Mouse (Mus musculus) heart, embryonic 11.5 days (tissue): Measurements from ENCODE around the gene Ifna6. TPM values are rescaled to one million over a fixed set of nuclear protein-coding genes. Genes with fewer than 3 reads are reported as not detected.
"Not testable (repeated sequence)": the region's sequence is repeated elsewhere in the genome, so short reads cannot be mapped to it uniquely, and the experiment has no call there.

Experiments used
- ATAC-seq: fragments of 200-750 bp; cut with Nextera tagmentation; replicated peaks from 2 replicates; pipeline ENCODE4 v1.8.0; 2017; ENCODE audit warnings: moderate library complexity; ENCODE audit not compliant: insufficient number of reproducible peaks, low FRiP score, low TSS enrichment
- H3K27ac ChIP-seq: fragments of 300-500 bp; sonication (generic); 2 replicates; pipeline ENCODE4 v1.5.1; 2014; ENCODE audit warnings: mild to moderate bottlenecking, low read depth, low read length
- H3K27me3 ChIP-seq: fragments of 300-500 bp; sonication (generic); 2 replicates; pipeline ENCODE4 v1.6.1; 2014; ENCODE audit warnings: mild to moderate bottlenecking, low read length, mixed read lengths; ENCODE audit not compliant: control insufficient read depth, insufficient read depth
- H3K36me3 ChIP-seq: fragments of 300-500 bp; sonication (generic); 2 replicates; pipeline ENCODE4 v1.6.1; 2014; ENCODE audit warnings: mild to moderate bottlenecking, low read length, moderate library complexity, mixed read lengths; ENCODE audit not compliant: control insufficient read depth, insufficient read depth
- H3K4me1 ChIP-seq: fragments of 300-500 bp; sonication (generic); 2 replicates; pipeline ENCODE4 v1.6.1; 2014; ENCODE audit warnings: low read length; ENCODE audit not compliant: control insufficient read depth, insufficient read depth
- H3K4me2 ChIP-seq: fragments of 300-500 bp; sonication (generic); 2 replicates; pipeline ENCODE4 v1.6.1; 2014; ENCODE audit warnings: mild to moderate bottlenecking, moderate library complexity
- H3K4me3 ChIP-seq: fragments of 300-500 bp; sonication (generic); 2 replicates; pipeline ENCODE4 v1.5.1; 2014; ENCODE audit warnings: low read depth, low read length
- H3K9ac ChIP-seq: fragments of 300-500 bp; sonication (generic); 2 replicates; pipeline ENCODE4 v1.6.1; 2014; ENCODE audit warnings: mild to moderate bottlenecking, low read depth, low read length, moderate library complexity
- H3K9me3 ChIP-seq: fragments of 300-500 bp; sonication (generic); replicated peaks from 2 replicates; pipeline ENCODE4 v1.6.1; 2016; ENCODE audit warnings: low read length; ENCODE audit not compliant: control insufficient read depth
- WGBS: fragments of 180-500 bp; shearing (Covaris S2); extraction: QIAGEN DNeasy Blood & Tissue Kit; methylation state at CpG from one replicate; pipeline ENCODE4 v1.1.7; 2014; ENCODE audit not compliant: insufficient replicate concordance; 5-methylcytosine and 5-hydroxymethylcytosine counted together
- polyA plus RNA-seq: library from polyadenylated mRNA; unstranded; fragments of >200 nt; fragmentation: Nextera tagmentation; extraction: Ambion mirVana; gene quantifications from 2 replicates; pipeline ENCODE4 v1.2.1, GENCODE M21; 2014

Ifna6 gene
- not detected in 2 replicates for polyA plus RNA-seq

DNA sequence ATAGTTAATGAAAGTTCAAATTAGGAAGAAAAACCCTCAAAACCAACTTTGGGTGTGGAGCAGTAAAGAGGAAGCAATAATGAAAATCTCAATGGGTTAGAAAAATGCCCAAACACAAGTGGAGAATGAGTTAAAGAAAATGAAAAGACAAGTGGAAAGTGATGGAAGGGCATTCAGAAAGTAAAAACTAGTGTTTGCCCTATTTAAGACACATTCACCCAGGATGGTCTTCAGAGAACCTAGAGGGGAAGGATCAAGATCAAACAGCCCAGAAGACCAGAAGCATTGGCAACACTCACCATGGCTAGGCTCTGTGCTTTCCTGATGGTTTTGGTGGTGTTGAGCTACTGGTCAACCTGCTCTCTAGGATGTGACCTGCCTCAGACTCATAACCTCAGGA is at the start of gene Ifna6:
TSS of gene Ifna6 (plus strand) at position 301 of the 400 bp plus-strand sequence.
- H3K27ac ChIP-seq, H3K4me1 ChIP-seq, H3K27me3 ChIP-seq, H3K4me3 ChIP-seq, H3K36me3 ChIP-seq, H3K9me3 ChIP-seq, ATAC-seq, H3K4me2 ChIP-seq, H3K9ac ChIP-seq: not testable (repeated sequence)

DNA sequence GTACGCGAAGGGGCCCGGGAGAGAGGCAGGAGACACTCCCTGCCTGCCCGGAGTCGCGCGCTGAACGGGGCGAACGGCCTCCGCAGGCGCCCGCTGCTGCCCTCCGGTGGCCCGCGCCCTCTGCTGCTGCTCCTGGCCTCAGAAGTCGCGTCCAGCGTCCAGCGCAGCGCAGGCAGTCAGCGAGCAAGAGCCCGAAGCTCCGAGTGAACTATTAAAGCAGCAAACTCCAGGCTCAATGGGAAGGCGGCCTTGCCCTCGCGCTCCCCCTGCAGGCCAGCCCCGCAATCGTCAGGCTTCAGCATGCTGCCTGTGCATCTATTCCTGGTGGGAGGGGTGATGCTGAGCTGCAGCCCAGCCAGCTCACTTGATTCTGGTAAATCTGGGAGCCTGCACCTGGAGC is 47.7 kb upstream of the Ifna6 start, which contains the start of gene Gm13272:
TSS of gene Gm13272 (plus strand) at position 301 of the 400 bp plus-strand sequence.
- H3K9me3 ChIP-seq, H3K36me3 ChIP-seq, ATAC-seq, H3K4me1 ChIP-seq, H3K9ac ChIP-seq, H3K4me3 ChIP-seq, H3K27me3 ChIP-seq, H3K27ac ChIP-seq, H3K4me2 ChIP-seq: not testable (repeated sequence)
- no CpG with 5 or more reads among the region's 29 CpGs for WGBS

DNA sequence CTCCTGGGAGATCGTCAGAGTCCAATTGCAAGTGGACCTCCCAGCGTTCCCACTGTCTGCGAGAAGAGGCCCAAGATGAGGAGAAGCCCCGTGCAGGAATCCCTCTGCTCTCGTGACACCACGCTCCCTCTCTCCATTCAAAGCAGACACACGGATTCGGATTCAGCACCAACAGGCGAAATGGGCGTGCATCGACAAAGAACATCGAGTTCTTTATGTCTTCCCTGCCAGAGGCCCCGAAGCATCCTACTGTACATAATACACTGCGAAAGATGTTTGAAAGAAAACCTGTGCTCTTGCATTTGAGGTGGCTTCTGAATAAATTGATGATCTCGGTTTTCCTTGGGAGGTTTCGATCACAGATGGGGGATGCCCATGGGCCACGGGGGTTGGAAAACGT is 46.9 kb upstream of the Ifna6 start:
- H3K27me3 ChIP-seq, H3K4me3 ChIP-seq, H3K9me3 ChIP-seq, H3K36me3 ChIP-seq, ATAC-seq, H3K4me1 ChIP-seq, H3K27ac ChIP-seq, H3K4me2 ChIP-seq, H3K9ac ChIP-seq: not testable (repeated sequence)
- 33% methylated on average over 15 of the region's 18 CpGs for WGBS

DNA sequence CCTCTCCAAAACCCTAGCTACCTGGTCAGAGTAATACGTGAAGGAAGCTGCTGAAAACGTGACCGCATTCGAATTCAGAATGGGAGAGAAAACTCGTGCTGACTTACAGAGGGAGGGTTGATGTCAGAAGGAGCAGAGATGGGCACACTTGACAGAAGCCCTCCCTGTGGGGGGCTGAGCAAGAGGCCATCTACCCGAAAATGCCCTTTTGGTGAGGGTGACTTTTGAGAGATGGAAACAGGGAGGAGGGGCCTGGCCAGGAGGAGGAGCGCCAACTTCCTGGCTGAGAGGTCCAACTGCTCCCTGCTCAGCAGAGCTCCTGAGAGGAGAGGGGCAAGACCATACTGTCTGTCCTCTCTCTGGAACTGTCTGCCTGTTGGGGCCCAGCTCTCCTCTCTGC is 45.4 kb upstream of the Ifna6 start, which contains the start of gene Ifnz:
TSS of gene Ifnz (plus strand) at position 301 of the 400 bp plus-strand sequence.
- not testable (repeated sequence) for H3K4me3 ChIP-seq, H3K27ac ChIP-seq, H3K9ac ChIP-seq, ATAC-seq, H3K9me3 ChIP-seq, H3K36me3 ChIP-seq, H3K4me1 ChIP-seq, H3K27me3 ChIP-seq
- 10% methylated on average over 3 of the region's 7 CpGs for WGBS
- peak within 1 kb of the TSS; percentile 49 for H3K4me2 ChIP-seq

DNA sequence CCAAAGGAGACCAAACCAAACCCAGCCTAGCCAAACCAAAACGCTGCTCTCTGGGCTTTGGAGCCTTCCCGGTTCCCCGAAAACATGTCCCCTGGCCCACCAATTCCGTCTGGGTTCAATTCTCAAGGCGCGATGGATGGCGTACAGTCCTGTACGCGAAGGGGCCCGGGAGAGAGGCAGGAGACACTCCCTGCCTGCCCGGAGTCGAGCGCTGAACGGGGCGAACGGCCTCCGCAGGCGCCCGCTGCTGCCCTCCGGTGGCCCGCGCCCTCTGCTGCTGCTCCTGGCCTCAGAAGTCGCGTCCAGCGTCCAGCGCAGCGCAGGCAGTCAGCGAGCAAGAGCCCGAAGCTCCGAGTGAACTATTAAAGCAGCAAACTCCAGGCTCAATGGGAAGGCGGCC is 44.9 kb upstream of the Ifna6 start:
- not testable (repeated sequence) for H3K27ac ChIP-seq, H3K4me3 ChIP-seq, H3K36me3 ChIP-seq, H3K9ac ChIP-seq, ATAC-seq, H3K27me3 ChIP-seq, H3K4me1 ChIP-seq, H3K9me3 ChIP-seq
- peak overlapping the region; percentile 49 for H3K4me2 ChIP-seq
- WGBS, result 0% methylated on average over 3 of the region's 31 CpGs

DNA sequence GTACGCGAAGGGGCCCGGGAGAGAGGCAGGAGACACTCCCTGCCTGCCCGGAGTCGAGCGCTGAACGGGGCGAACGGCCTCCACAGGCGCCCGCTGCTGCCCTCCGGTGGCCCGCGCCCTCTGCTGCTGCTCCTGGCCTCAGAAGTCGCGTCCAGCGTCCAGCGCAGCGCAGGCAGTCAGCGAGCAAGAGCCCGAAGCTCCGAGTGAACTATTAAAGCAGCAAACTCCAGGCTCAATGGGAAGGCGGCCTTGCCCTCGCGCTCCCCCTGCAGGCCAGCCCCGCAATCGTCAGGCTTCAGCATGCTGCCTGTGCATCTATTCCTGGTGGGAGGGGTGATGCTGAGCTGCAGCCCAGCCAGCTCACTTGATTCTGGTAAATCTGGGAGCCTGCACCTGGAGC is 41.8 kb upstream of the Ifna6 start, which contains the start of gene Gm13276:
TSS of gene Gm13276 (plus strand) at position 301 of the 400 bp plus-strand sequence.
- not testable (repeated sequence) for H3K36me3 ChIP-seq, ATAC-seq, H3K27me3 ChIP-seq, H3K9me3 ChIP-seq, H3K9ac ChIP-seq, H3K4me3 ChIP-seq, H3K27ac ChIP-seq, H3K4me1 ChIP-seq, H3K4me2 ChIP-seq
- no CpG with 5 or more reads among the region's 27 CpGs for WGBS

DNA sequence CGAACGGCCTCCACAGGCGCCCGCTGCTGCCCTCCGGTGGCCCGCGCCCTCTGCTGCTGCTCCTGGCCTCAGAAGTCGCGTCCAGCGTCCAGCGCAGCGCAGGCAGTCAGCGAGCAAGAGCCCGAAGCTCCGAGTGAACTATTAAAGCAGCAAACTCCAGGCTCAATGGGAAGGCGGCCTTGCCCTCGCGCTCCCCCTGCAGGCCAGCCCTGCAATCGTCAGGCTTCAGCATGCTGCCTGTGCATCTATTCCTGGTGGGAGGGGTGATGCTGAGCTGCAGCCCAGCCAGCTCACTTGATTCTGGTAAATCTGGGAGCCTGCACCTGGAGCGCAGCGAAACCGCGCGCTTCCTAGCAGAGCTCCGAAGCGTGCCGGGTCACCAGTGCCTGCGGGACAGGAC is 38.8 kb upstream of the Ifna6 start, which contains the start of gene Gm13277:
TSS of gene Gm13277 (plus strand) at position 231 of the 400 bp plus-strand sequence.
- ATAC-seq, H3K9me3 ChIP-seq, H3K27me3 ChIP-seq, H3K27ac ChIP-seq, H3K4me3 ChIP-seq, H3K4me1 ChIP-seq, H3K36me3 ChIP-seq, H3K9ac ChIP-seq, H3K4me2 ChIP-seq: not testable (repeated sequence)
- WGBS, result 0% methylated on average over 3 of the region's 28 CpGs

DNA sequence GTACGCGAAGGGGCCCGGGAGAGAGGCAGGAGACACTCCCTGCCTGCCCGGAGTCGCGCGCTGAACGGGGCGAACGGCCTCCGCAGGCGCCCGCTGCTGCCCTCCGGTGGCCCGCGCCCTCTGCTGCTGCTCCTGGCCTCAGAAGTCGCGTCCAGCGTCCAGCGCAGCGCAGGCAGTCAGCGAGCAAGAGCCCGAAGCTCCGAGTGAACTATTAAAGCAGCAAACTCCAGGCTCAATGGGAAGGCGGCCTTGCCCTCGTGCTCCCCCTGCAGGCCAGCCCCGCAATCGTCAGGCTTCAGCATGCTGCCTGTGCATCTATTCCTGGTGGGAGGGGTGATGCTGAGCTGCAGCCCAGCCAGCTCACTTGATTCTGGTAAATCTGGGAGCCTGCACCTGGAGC is 36.0 kb upstream of the Ifna6 start, which contains the start of gene Gm13278:
TSS of gene Gm13278 (plus strand) at position 301 of the 400 bp plus-strand sequence.
- H3K4me1 ChIP-seq, H3K9ac ChIP-seq, H3K9me3 ChIP-seq, H3K27ac ChIP-seq, ATAC-seq, H3K36me3 ChIP-seq, H3K4me3 ChIP-seq, H3K27me3 ChIP-seq, H3K4me2 ChIP-seq: not testable (repeated sequence)
- no CpG with 5 or more reads among the region's 28 CpGs for WGBS

DNA sequence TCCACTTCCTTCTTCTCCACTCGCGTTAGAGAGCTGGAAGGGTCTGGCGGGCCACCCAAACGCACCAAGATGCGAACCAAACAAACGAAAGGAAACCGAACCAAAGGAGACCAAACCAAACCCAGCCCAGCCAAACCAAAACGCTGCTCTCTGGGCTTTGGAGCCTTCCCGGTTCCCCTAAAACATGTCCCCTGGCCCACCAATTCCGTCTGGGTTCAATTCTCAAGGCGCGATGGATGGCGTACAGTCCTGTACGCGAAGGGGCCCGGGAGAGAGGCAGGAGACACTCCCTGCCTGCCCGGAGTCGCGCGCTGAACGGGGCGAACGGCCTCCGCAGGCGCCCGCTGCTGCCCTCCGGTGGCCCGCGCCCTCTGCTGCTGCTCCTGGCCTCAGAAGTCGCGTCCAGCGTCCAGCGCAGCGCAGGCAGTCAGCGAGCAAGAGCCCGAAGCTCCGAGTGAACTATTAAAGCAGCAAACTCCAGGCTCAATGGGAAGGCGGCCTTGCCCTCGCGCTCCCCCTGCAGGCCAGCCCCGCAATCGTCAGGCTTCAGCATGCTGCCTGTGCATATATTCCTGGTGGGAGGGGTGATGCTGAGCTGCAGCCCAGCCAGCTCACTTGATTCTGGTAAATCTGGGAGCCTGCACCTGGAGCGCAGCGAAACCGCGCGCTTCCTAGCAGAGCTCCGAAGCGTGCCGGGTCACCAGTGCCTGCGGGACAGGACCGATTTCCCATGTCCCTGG is 33.1 kb upstream of the Ifna6 start, which contains the start of gene Gm13275:
TSS of gene Gm13275 (plus strand) at position 552 of the 740 bp plus-strand sequence.
- not testable (repeated sequence) for H3K9me3 ChIP-seq, ATAC-seq, H3K4me1 ChIP-seq, H3K36me3 ChIP-seq, H3K27ac ChIP-seq, H3K4me2 ChIP-seq, H3K27me3 ChIP-seq, H3K4me3 ChIP-seq, H3K9ac ChIP-seq
- WGBS, result 0% methylated on average over 11 of the region's 52 CpGs
